Mouse (Mus musculus) embryonic fibroblast, embryonic 13.5 days (primary cell): Measurements from ENCODE around the gene Hoxd8. TPM values are rescaled to one million over a fixed set of nuclear protein-coding genes. Genes with fewer than 3 reads are reported as not detected.
A peak's percentile ranks its signal among the peaks of the same experiment; 100 is the strongest.

Experiments used
- H3K27ac ChIP-seq: 2 replicates; pipeline ENCODE4 v1.5.1; 2012; ENCODE audit warnings: low read length, control low read depth, inconsistent platforms; ENCODE audit not compliant: insufficient read depth
- H3K4me1 ChIP-seq: 2 replicates; pipeline ENCODE4 v1.6.1; 2011; ENCODE audit warnings: low read length; ENCODE audit not compliant: control insufficient read depth, insufficient read depth
- H3K4me3 ChIP-seq: 2 replicates; pipeline ENCODE4 v1.5.1; 2011; ENCODE audit warnings: mild to moderate bottlenecking, control low read depth, low read length; ENCODE audit not compliant: insufficient read depth
- CTCF ChIP-seq: IDR thresholded peaks from 2 replicates; pipeline ENCODE4 v1.5.1; 2011; ENCODE audit warnings: mild to moderate bottlenecking, control low read depth, low read length, moderate library complexity, borderline replicate concordance; ENCODE audit not compliant: insufficient read depth
- POLR2A ChIP-seq: IDR thresholded peaks from 2 replicates; pipeline ENCODE4 v1.6.1; 2011; ENCODE audit warnings: low read depth, mild to moderate bottlenecking, control low read depth, low read length, moderate library complexity
- polyA plus RNA-seq: library from polyadenylated mRNA; stranded (reverse); fragments of >200 nt; gene quantifications from 2 replicates; pipeline ENCODE4 v1.2.4, GENCODE M21; 2011; ENCODE audit warnings: low read depth; ENCODE audit not compliant: missing spikeins, insufficient read length

Hoxd8 gene
- polyA plus RNA-seq, 1 experiment, result 16.5 TPM

- H3K4me1 ChIP-seq, result no peaks in the 10 kb centered on the region
- H3K4me3 ChIP-seq, result peak within 1 kb of the TSS; percentile 33
- H3K27ac ChIP-seq, result no peak within 1 kb of the TSS
- TF ChIP-seq CTCF (peak; percentile 43; the same call in 1 of the 2 replicates), POLR2A (peak; percentile 19; the same call in 1 of the 2 replicates)
These were observed 13.1 kb upstream of the Hoxd8 start, which contains the start of gene Hoxd10 for GRCm38 (mm10) chr2:74691022-74691951. Hoxd10 (plus strand) TSS chr2:74691924.

- Histone ChIP-seq H3K4me3 (peak overlapping the region; percentile 12), H3K4me1 (no peaks in the 10 kb centered on the region), H3K27ac (no peak overlapping the region)
- 0 out of 2 replicates have a peak, but pooled peaks have one; percentile 1 for TF ChIP-seq POLR2A
- TF ChIP-seq CTCF, result no peak
These were observed 12.2 kb upstream of the Hoxd8 start for GRCm38 (mm10) chr2:74691995-74692807.

- Histone ChIP-seq H3K4me1 (no peaks in the 10 kb centered on the region), H3K4me3 (peak overlapping the region; percentile 12), H3K27ac (no peak overlapping the region)
- no peak for TF ChIP-seq POLR2A
- TF ChIP-seq CTCF, result no peak
These were observed 11.5 kb upstream of the Hoxd8 start for GRCm38 (mm10) chr2:74692808-74693431.

GRCm38 (mm10) chr2:74693432-74693827 lies 11.0 kb upstream of the Hoxd8 start:
- no peak overlapping the region for H3K27ac ChIP-seq
- H3K4me3 ChIP-seq, result peak overlapping the region; percentile 12
- H3K4me1 ChIP-seq, result no peaks in the 10 kb centered on the region
- TF ChIP-seq POLR2A, result no peak
- no peak for TF ChIP-seq CTCF

- Histone ChIP-seq H3K4me3 (peak overlapping the region; percentile 10; the same call in 1 of the 2 replicates), H3K4me1 (no peaks in the 10 kb centered on the region), H3K27ac (no peak overlapping the region)
- TF ChIP-seq POLR2A (no peak), CTCF (no peak)
These were observed 10.3 kb upstream of the Hoxd8 start for GRCm38 (mm10) chr2:74694066-74694465.

GRCm38 (mm10) chr2:74695383-74695782 lies 9.0 kb upstream of the Hoxd8 start:
- no peak for TF ChIP-seq CTCF
- TF ChIP-seq POLR2A, result no peak

GRCm38 (mm10) chr2:74695813-74696430 lies 8.5 kb upstream of the Hoxd8 start:
- TF ChIP-seq CTCF (no peak), POLR2A (no peak)
- H3K27ac ChIP-seq, result no peak overlapping the region
- no peak overlapping the region for H3K4me3 ChIP-seq
- no peaks in the 10 kb centered on the region for H3K4me1 ChIP-seq

More at GRCm38 (mm10) chr2:74695383-74695782, 9.0 kb upstream of the Hoxd8 start:
- Histone ChIP-seq H3K4me3 (no peak overlapping the region), H3K4me1 (no peaks in the 10 kb centered on the region), H3K27ac (no peak overlapping the region)

- TF ChIP-seq POLR2A (no peak), CTCF (no peak)
- Histone ChIP-seq H3K4me3 (no peak overlapping the region), H3K4me1 (no peaks in the 10 kb centered on the region), H3K27ac (no peak overlapping the region)
These were observed 7.7 kb upstream of the Hoxd8 start for GRCm38 (mm10) chr2:74696442-74697335.
